Mouse (Mus musculus) CD4-positive naive resting alpha-beta T cell, adult 57 days (primary cell): ENCODE measurements around the gene Shisa6. TPM values are rescaled to one million over a fixed set of nuclear protein-coding genes. Genes with fewer than 3 reads are reported as not detected.

Source experiments
- total RNA-seq: library from RNA; stranded (reverse); gene quantifications from one replicate; pipeline ENCODE4 v1.2.4, GENCODE M21; 2023

Shisa6 gene
- not detected for total RNA-seq

DNA sequence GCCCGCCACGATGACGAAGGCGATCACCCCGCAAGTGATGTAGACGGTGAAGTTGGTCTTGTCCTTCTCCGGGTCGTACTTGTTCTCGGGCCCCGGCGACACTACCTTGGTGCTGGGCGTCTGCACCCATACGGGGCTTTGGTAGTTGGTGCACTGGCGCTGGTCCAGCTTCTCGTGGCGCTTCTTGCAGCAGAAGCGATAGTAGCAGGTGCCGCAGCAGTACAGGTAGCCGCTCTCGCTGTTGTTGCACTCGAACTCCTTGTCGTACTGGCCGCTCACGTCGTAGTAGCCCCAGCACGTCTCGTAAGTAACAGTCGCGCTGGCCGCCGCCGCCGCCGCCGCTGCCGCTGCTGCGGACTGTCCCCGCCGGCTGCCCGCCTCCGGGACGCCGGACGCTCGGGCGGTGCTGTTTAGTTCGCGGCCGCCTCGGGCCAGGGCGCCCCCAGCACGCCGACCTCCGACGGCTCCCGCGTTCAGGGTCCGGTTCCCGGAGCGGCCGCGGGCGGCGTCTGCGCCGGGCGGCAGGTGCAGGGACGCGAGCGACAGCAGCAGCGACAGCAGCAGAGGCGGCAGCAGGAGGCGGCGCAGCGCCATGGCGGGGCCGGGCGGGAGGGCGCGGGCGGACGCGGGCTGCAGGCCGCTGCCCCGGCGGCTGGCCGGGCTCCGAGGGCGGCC, at the start of gene Shisa6:
Gene Shisa6 (minus strand): TSS at position 594 of the 675 bp plus-strand sequence.

DNA sequence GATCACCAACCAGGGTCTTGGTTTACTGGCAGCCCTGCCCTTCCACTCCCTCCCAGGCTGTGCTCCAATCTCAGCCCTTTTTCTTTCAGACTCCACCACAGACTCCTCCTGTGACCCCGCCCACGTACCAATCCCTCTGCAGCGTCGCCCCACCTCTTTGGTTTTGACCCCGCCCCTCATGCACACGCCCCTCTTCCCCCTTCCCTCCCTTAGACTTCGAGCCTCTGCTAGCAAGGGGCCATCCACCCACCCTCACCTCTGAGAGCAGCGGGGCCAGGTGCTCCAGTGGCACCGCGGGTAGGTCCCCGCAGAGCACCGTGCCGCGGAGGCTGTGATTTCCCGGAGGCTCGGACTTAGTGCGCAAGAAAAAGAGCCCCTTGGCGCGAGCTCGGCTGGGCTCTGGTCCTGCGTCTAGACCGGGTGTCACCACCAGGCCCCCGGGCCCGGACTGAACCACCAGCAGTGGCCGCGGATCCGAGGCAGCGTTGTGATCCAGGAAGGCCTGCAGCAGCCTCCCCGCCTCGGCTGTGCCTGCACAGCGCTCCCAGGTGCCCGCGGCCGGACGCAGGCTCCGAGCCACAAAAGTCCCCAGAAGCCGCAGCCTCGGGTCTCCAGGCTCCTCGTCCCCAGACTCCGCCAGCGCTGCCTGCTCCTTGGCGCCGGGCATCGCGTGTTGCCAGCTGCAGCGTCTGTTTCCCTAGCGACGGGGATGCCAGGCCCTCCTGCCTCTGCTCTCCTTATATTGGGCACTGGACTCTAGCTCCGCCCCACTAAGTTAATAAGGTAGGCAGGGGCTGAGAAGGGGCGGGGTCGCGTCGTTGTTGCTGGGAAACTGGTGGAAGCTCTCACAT, 357.7 kb downstream of the Shisa6 start, which contains the start of gene Dnah9:
Gene Dnah9 (minus strand): TSS at position 751 of the 851 bp plus-strand sequence.

